Mouse (Mus musculus) frontal cortex, adult (tissue): ENCODE results near the gene Gatad2a.
"Not testable (repeated sequence)": the region's sequence is repeated elsewhere in the genome, so short reads cannot be mapped to it uniquely, and the experiment has no call there.

ENCODE experiments used
- ATAC-seq: cut with Nextera tagmentation; 2 replicates; pipeline ENCODE4 v1.9.2; 2017; ENCODE audit warnings: mild to moderate bottlenecking, moderate library complexity, mixed read lengths; ENCODE audit not compliant: low TSS enrichment

Gatad2a gene

DNA sequence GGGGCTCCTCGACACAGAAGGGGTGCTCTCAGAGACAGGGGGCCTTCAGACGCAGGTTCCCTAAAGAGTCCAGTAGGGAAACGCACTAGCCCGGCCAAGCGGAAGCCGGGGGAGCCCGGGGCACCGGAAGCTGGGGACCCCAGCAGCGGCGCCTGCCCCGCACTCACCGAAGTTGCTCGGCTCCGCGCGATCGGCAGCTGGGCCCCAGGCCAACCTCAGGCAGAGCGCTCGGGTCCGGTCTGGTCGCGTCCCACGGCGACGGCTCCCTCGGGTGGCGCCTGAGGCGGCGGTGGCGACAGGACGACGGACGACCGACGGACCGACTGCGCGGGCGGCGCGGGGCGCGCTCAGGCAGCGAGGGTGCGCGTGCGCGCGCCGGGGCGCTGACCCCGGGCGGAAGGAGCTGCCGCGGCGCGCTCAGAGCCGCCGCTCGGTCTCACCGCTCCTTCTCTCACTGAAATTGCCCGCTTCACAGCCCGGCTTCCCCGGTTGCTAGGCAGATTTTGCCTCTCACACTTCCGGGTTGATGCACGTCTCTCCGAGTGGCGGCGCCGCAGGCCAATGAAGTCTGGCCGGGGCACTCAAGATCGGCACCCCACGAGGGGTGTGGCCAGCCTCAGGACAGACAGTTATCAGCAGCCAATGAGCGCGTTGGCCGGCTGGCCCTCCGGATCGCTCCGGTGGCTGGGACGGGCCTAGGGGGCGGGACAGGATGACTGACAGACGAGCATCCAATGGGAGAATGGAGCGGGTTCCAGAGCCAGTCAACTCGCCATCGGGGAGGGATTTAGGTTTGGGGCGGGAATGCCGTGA is at the start of gene Gatad2a:
TSS of gene Gatad2a (minus strand) at position 609 of the 813 bp plus-strand sequence.
- ATAC-seq = peak; percentile 98

DNA sequence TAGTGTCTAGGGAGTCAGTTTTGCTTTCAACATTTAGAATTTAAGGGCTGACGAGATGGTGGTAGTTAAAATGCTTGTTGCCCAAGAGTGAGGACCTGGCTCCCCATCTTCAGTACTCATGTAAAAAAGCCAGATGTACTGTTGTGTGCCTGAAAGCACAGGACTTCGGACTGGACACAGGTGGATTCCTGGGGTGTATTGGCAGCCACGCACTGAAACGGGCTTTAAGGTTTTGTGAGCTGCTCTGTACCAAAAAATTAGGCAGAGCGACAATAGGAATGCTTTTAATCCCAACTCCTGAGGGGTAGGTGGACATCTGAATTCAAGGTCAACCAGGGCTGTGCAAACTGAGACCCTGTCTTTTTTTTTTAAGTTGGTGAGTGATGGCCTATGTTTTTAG is 47.8 kb upstream of the Gatad2a start:
- ATAC-seq = no peak

GRCm38 (mm10) chr8:70042583-70043455 is 46.6 kb upstream of the Gatad2a start, which contains the start of the genes Mau2 and Sugp1:
Gene Mau2 (minus strand): TSS chr8:70042734.
Gene Sugp1 (plus strand): TSS chr8:70042813.
- peak; percentile 96 for ATAC-seq

GRCm38 (mm10) chr8:70041885-70042546 is 45.8 kb upstream of the Gatad2a start:
- ATAC-seq = peak; percentile 35

GRCm38 (mm10) chr8:70037994-70038393 is 41.8 kb upstream of the Gatad2a start:
- ATAC-seq = no peak

- ATAC-seq = no peak
Observed at GRCm38 (mm10) chr8:70030255-70030654, 34.1 kb upstream of the Gatad2a start.

- no peak for ATAC-seq
Observed at GRCm38 (mm10) chr8:70026151-70026550, 30.0 kb upstream of the Gatad2a start.

DNA sequence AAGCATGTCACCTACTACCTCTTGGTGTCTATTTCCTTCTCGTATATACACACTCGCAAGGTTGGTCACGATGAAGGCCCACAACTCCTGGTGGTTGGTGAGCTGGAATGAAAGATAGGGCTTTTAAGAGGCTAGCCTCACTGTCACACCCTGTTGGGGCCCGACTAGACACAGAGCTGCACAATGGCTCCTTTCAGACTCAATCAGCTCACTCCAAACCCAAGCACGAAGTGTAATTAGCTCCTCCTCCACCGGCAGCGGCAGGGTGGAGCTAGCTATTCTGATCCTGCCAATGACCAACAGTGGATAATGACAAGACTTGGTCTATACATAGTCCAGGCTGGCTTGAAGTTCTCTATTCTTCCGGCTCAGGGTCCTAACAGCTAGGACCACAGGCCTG is 27.4 kb upstream of the Gatad2a start:
- ATAC-seq = peak; percentile 53; the same call in 1 of the 2 replicates

GRCm38 (mm10) chr8:70015017-70015416 is 18.8 kb upstream of the Gatad2a start:
- peak; percentile 14; the same call in 1 of the 2 replicates for ATAC-seq

GRCm38 (mm10) chr8:70012763-70013162 is 16.6 kb upstream of the Gatad2a start:
- ATAC-seq = no peak

GRCm38 (mm10) chr8:70012350-70012749 is 16.2 kb upstream of the Gatad2a start:
- ATAC-seq = no peak

DNA sequence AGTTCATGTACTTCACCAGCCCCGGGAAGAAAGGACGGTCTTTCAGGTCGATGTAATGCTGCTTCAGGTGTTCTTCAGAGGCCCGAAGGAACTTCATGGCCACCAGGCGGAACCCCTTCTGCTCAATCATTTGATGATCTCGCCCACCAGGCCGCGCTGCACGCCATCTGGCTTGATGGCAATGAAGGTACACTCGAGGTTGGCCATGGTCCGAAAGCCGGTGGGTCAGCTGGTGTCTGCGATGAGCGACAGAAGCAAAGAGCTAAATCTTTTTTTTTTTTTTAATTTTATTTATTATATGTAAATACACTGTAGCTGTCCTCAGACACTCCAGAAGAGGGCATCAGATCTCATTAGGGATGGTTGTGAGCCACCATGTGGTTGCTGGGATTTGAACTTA is 14.6 kb upstream of the Gatad2a start:
- not testable (repeated sequence) for ATAC-seq

GRCm38 (mm10) chr8:70005178-70005577 is 9.0 kb upstream of the Gatad2a start:
- no peak for ATAC-seq

GRCm38 (mm10) chr8:70004345-70004744 is 8.2 kb upstream of the Gatad2a start:
- no peak for ATAC-seq

- no peak for ATAC-seq
Observed at GRCm38 (mm10) chr8:70003204-70003657, 7.0 kb upstream of the Gatad2a start.

DNA sequence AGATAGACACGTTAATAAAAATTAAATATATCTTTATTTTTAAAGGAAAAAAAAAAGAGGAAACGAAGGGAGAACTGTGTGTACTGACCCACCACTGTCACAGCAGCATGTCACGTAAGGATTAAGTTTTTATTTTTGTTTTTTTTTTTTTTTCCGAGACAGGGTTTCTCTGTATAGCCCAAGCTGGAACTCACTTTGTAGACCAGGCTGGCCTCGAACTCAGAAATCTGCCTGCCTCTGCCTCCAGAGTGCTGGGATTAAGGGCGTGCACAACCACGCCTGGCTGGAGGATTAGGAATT is 5.7 kb upstream of the Gatad2a start:
- ATAC-seq = not testable (repeated sequence)

DNA sequence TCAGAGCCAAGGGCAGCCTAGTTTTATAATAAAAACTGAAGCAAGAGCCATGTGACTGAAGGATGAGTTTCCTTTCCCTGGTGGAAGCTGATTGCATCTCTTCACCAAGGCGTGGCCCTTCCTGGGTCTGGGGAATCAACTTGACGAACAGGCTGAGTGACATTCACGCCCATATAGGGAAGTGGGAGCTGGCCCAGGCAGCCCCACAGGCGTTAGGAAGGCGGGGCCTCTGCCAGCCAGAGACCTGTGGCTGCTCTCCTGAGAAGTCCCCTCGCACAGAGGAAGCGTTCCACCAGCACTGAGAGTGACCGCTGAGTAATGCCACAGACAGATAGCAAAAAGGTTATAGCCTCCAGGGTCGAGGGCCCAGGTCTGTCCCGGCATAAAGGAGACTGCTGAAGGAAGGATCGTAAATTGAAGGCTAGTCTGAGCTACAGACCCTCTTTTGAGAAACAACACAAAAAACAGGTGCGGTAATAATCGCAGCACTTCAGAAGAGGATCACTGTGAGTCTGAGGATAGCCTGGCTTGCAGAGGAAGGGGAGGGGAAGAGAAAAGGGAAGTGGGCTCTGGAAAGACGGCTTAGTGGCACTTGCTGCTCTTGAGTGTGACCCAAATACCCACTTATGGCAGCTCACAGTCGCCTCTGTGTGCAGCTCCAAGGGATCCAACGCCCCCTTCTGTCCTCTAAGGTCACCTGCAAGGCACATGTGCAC is 5.2 kb upstream of the Gatad2a start:
- ATAC-seq = no peak

GRCm38 (mm10) chr8:70000226-70000625 is 4.0 kb upstream of the Gatad2a start:
- ATAC-seq = no peak

DNA sequence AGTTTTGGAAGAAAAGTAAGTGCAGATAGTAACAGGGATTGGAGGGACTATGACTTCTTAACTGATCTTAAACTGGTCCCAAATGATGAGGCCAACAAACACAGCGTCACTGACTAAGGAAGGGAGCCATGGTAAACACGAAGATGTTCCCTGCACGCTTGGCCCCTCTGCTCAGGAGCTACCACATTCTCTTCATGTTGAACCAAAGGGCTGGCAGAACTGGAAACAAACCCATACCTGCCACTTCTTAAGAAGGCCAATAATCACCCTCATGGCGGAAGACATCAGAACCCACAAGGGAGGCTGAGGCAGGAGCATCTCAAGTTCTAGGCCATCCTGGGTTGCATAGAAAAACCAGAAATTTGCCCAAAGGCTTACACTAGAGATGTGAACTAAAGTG is 3.1 kb upstream of the Gatad2a start:
- ATAC-seq = no peak

DNA sequence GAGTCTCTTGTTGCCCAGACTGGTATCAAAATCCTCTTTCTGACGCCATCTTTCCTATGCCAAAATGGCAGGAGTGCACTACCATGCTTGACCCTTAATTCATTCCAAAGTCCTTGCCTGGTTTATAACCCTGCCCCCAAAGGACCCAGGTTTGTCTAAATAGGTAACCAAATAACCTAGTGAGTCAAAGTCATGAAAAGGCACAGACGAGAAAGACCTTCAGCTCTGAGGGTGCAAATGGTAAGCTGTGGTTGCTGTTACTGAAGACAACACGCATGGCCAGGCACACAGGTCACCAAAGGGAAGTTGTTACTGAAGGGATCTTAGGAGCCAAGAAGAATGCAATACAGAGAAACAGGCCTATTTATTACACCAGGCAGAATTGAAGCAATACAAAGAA is 2.5 kb upstream of the Gatad2a start:
- no peak for ATAC-seq

DNA sequence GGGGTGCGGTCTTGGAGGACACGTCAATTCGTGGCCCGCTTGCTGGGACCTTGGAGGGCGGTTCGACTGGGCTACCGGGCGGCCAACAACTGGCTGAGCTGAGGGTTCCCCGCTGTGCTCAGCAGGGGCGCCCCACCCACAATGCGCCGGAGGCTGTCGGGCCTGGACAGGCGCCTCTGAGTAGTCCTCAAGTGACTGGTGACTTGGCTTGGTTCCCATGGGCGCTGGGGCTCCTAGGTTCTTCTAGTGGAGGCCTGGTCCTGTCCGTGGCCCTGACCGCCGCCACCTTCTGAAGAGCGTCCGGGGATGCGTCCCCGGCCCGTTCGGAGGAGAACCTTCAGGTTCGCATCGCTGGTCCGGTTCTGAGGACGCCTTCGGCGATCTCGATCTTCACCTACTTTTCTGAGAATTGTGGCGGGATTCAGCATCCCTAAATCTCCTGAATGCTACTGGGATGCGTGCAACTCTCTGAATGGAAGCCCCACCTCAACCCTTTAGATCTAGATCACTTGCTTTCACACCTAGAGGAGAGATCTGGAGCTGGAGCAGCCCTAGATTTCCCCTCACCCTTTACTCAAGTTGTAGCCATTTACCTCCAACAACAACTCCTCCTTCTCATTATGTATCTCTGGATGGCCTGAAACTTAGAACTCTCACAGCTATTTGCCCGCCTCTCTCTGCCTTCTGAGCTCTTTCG is 553 bp upstream of the Gatad2a start:
- no peak for ATAC-seq
